In genomic region chr19:45014981-45015402, GRCm38 (mm10) we compare ENCODE assay signal across 8 mouse cellular contexts. TPM values are rescaled to one million over a fixed set of nuclear protein-coding genes. Genes with fewer than 3 reads are reported as not detected.
DNase-seq lines count a peak whose midpoint lies in the region; ATAC-seq and TF ChIP-seq lines count a peak whose summit lies in the region.

No protein-coding gene starts in this region.

- TF ChIP-seq RAD21 in CH12.LX (IDR thresholded peaks at IDR 0.05; ENCODE audit: low read depth, low read length): no peak

- intact Hi-C loops in heart, postnatal 25 days (cut with DNase I): no loop called here

- H3K9me3 ChIP-seq in CH12.LX (replicated peaks; ENCODE audit: low read length): no peaks in the 10 kb centered on the region
- no peaks in the 10 kb centered on the region for H3K9me3 ChIP-seq in forebrain, embryonic 11.5 days (ENCODE audit: control insufficient read depth, low read length)
- H3K9me3 ChIP-seq in limb, embryonic 10.5 days (replicated peaks): no peaks in the 10 kb centered on the region
- no peaks in the 10 kb centered on the region for H3K9me3 ChIP-seq in midbrain, embryonic 10.5 days (replicated peaks)

- dilution Hi-C loops in CH12.LX (cut with MboI; ENCODE audit: extremely low pct_ligation_motif_present, extremely low pct_unique_long_range_greater_than_20kb, low sequenced_read_pairs): no loop called here

- H3K4me2 ChIP-seq in CH12.LX (ENCODE audit: insufficient read depth, low read depth, poor library complexity, severe bottlenecking): peak overlapping the region; percentile 77; the same call in 1 of the 2 replicates
- H3K4me2 ChIP-seq in forebrain, embryonic 11.5 days (ENCODE audit: low read depth, low read length, severe bottlenecking): peak overlapping the region; percentile 90

- ATAC-seq in forebrain, embryonic 11.5 days (replicated peaks; ENCODE audit: low FRiP score): 0 out of 2 replicates have a peak, but pooled peaks have one; percentile 9

- peak overlapping the region; percentile 54 for H3K27ac ChIP-seq in CH12.LX (ENCODE audit: insufficient read depth, low read depth)
- H3K27ac ChIP-seq in forebrain, embryonic 11.5 days (ENCODE audit: low read depth, low read length): 0 out of 2 replicates have a peak overlapping the region, but pooled peaks have one; percentile 25
- peak overlapping the region; percentile 92 for H3K27ac ChIP-seq in limb, embryonic 10.5 days
- peak overlapping the region; percentile 99 for H3K27ac ChIP-seq in midbrain, embryonic 10.5 days (replicated peaks)

- peaks cover 15 to 43% of the 10 kb centered on the region in 2 experiments for H3K4me1 ChIP-seq in CH12.LX (ENCODE audit: control insufficient read depth in 1 of 2, insufficient read depth in 2 of 2)
- peaks cover 25% of the 10 kb centered on the region for H3K4me1 ChIP-seq in forebrain, embryonic 11.5 days (replicated peaks; ENCODE audit: control insufficient read depth, insufficient read depth, low read length)
- H3K4me1 ChIP-seq in limb, embryonic 10.5 days: peaks cover 68% of the 10 kb centered on the region
- peaks cover 64% of the 10 kb centered on the region for H3K4me1 ChIP-seq in midbrain, embryonic 10.5 days

- in situ Hi-C loops in CH12.LX (cut with MboI; ENCODE audit: low pct_ligation_motif_present, low pct_unique_long_range_greater_than_20kb, low sequenced_read_pairs): no loop called here

- H3K36me3 ChIP-seq in CH12.LX (replicated peaks in 1 of 2; ENCODE audit: control insufficient read depth in 1 of 2, insufficient read depth in 1 of 2, low read length in 1 of 2): peaks cover 18 to 33% of the 10 kb centered on the region in 2 experiments
- no peaks in the 10 kb centered on the region; the same call in 1 of the 2 replicates for H3K36me3 ChIP-seq in forebrain, embryonic 11.5 days (ENCODE audit: control insufficient read depth, insufficient read depth, low read length)
- H3K36me3 ChIP-seq in limb, embryonic 10.5 days: peaks cover 30% of the 10 kb centered on the region
- H3K36me3 ChIP-seq in midbrain, embryonic 10.5 days: peaks cover 33% of the 10 kb centered on the region

- TF ChIP-seq CTCF in CH12.LX (conservative IDR thresholded peaks at IDR 0.05 in 1 of 2, IDR thresholded peaks at IDR 0.05 in 1 of 2; ENCODE audit: low read depth in 2 of 2, low read length in 2 of 2): no peak

- H3K79me2 ChIP-seq in CH12.LX (replicated peaks; ENCODE audit: control insufficient read depth, extremely low read depth, insufficient read depth, poor library complexity, severe bottlenecking): peaks cover 5% of the 10 kb centered on the region; the same call in 1 of the 2 replicates

- no peak for TF ChIP-seq POLR2A in CH12.LX (IDR thresholded peaks at IDR 0.05; ENCODE audit: low read depth, low read length)

- TF ChIP-seq EP300 in CH12.LX (IDR thresholded peaks at IDR 0.05; ENCODE audit: low read length): no peak

- no peak for DNase-seq in CH12.LX (ENCODE audit: extremely low read depth)
- DNase-seq in adrenal gland, postnatal 14 days: peak; percentile 80
- peak; percentile 75 for DNase-seq in forebrain, embryonic 11.5 days (ENCODE audit: low spot score)
- peak; percentile 50 for DNase-seq in heart, postnatal 25 days (ENCODE audit: low spot score)
- DNase-seq in limb, embryonic 10.5 days (ENCODE audit: low spot score): peak; percentile 77
- peak; percentile 47 for DNase-seq in midbrain, embryonic 10.5 days (ENCODE audit: low spot score)
- DNase-seq in thymus, postnatal 25 days: peak; percentile 47
- no peak for DNase-seq in layer of hippocampus, postnatal 14 days (ENCODE audit: low spot score in 2 of 2)

- no peak overlapping the region; the same call in 1 of the 2 replicates for H3K9ac ChIP-seq in CH12.LX (ENCODE audit: insufficient read depth, low read depth)
- H3K9ac ChIP-seq in forebrain, embryonic 11.5 days (ENCODE audit: low read length): peak overlapping the region; percentile 57

- 1% methylated on average over 25 of the region's 25 CpGs for WGBS in forebrain, embryonic 11.5 days
- 0% methylated on average over 25 of the region's 25 CpGs for WGBS in limb, embryonic 10.5 days
- WGBS in midbrain, embryonic 10.5 days: under 1% methylated on average over 25 of the region's 25 CpGs

- H3K4me3 ChIP-seq in CH12.LX (replicated peaks in 1 of 3; ENCODE audit: low read depth in 2 of 3, low read length in 2 of 3, poor library complexity in 1 of 3): peak overlapping the region in 1 of 3 experiments; percentile 45
- peak overlapping the region; percentile 42 for H3K4me3 ChIP-seq in forebrain, embryonic 11.5 days (ENCODE audit: low read depth, low read length)
- peak overlapping the region; percentile 76 for H3K4me3 ChIP-seq in limb, embryonic 10.5 days
- H3K4me3 ChIP-seq in midbrain, embryonic 10.5 days: peak overlapping the region; percentile 87

- peaks cover 24% of the 10 kb centered on the region for H3K27me3 ChIP-seq in CH12.LX (replicated peaks)
- H3K27me3 ChIP-seq in forebrain, embryonic 11.5 days (ENCODE audit: control insufficient read depth, insufficient read depth, low read length): no peaks in the 10 kb centered on the region
- no peaks in the 10 kb centered on the region for H3K27me3 ChIP-seq in limb, embryonic 10.5 days (ENCODE audit: low read depth, poor library complexity, severe bottlenecking)
- H3K27me3 ChIP-seq in midbrain, embryonic 10.5 days (ENCODE audit: low read depth, poor library complexity, severe bottlenecking): no peaks in the 10 kb centered on the region

TF ChIP-seq in CH12.LX, 34 proteins besides CTCF, POLR2A, EP300 and RAD21:
- TF ChIP-seq PAX5 (IDR thresholded peaks at IDR 0.05; ENCODE audit: low read length) (no peak), UBTF (IDR thresholded peaks at IDR 0.05; ENCODE audit: low read depth, low read length) (0 out of 2 replicates have a peak, but pooled peaks have one; percentile 17), KAT2A (IDR thresholded peaks at IDR 0.05; ENCODE audit: insufficient replicate concordance, low read length) (no peak)
TF ChIP-seq in CH12.LX: peak in this region for 1.

RNA-seq across cellular contexts. Expression of gene Lzts2, which starts 0.8 kb away (rescaled TPM):
- total RNA-seq in CH12.LX (2012; rRNA removed): 17.5 and 22.1 TPM in 2 replicates
- 0.68 and 0.73 TPM in 2 replicates for total RNA-seq in CH12.LX (2014; rRNA removed)
- 2.2 and 3.1 TPM in 2 replicates for polyA plus RNA-seq in CH12.LX (2012; ENCODE audit: insufficient read length, low read depth)
- 70.4 and 77.4 TPM in 2 replicates for total RNA-seq in adrenal gland, postnatal 14 days (2021)
- 52.7 and 56.9 TPM in 2 replicates for polyA plus RNA-seq in forebrain, embryonic 11.5 days (2014; fragmentation: Nextera tagmentation; extraction: Ambion mirVana)
- total RNA-seq in heart, postnatal 25 days (2021): 10 to 100 TPM; 52.0 to 69.7 TPM
- polyA plus RNA-seq in limb, embryonic 10.5 days (2016; fragmentation: Nextera tagmentation; extraction: Ambion mirVana): 87.5 and 90.8 TPM in 2 replicates
- 55.1 and 58.4 TPM in 2 replicates for polyA plus RNA-seq in midbrain, embryonic 10.5 days (2016; fragmentation: Nextera tagmentation; extraction: Ambion mirVana)
- total RNA-seq in layer of hippocampus, postnatal 14 days (2021): 10 to 100 TPM; 24.0 to 24.6 TPM

RNA-seq across cellular contexts. Expression of gene Mrpl43, which starts 8.8 kb away (rescaled TPM):
- 72.7 and 76.6 TPM in 2 replicates for total RNA-seq in CH12.LX (2012; rRNA removed)
- 63.5 and 72.7 TPM in 2 replicates for total RNA-seq in CH12.LX (2014; rRNA removed)
- 75.1 and 77.9 TPM in 2 replicates for polyA plus RNA-seq in CH12.LX (2012; ENCODE audit: insufficient read length, low read depth)
- 45.6 and 50.0 TPM in 2 replicates for total RNA-seq in adrenal gland, postnatal 14 days (2021)
- polyA plus RNA-seq in forebrain, embryonic 11.5 days (2014; fragmentation: Nextera tagmentation; extraction: Ambion mirVana): 71.4 and 78.1 TPM in 2 replicates
- 10 to 100 TPM; 54.9 to 55.4 TPM for total RNA-seq in heart, postnatal 25 days (2021)
- polyA plus RNA-seq in limb, embryonic 10.5 days (2016; fragmentation: Nextera tagmentation; extraction: Ambion mirVana): 69.8 and 75.3 TPM in 2 replicates
- polyA plus RNA-seq in midbrain, embryonic 10.5 days (2016; fragmentation: Nextera tagmentation; extraction: Ambion mirVana): 71.6 and 72.9 TPM in 2 replicates
- 10 to 100 TPM; 46.2 to 47.5 TPM for total RNA-seq in layer of hippocampus, postnatal 14 days (2021)

RNA-seq across cellular contexts. Expression of gene Twnk, which starts 9.5 kb away (rescaled TPM):
- total RNA-seq in CH12.LX (2012; rRNA removed): 18.9 and 21.9 TPM in 2 replicates
- 12.4 and 14.0 TPM in 2 replicates for total RNA-seq in CH12.LX (2014; rRNA removed)
- 30.1 and 32.4 TPM in 2 replicates for polyA plus RNA-seq in CH12.LX (2012; ENCODE audit: insufficient read length, low read depth)
- total RNA-seq in adrenal gland, postnatal 14 days (2021): 27.5 and 30.7 TPM in 2 replicates
- 18.4 and 19.9 TPM in 2 replicates for polyA plus RNA-seq in forebrain, embryonic 11.5 days (2014; fragmentation: Nextera tagmentation; extraction: Ambion mirVana)
- 10 to 100 TPM; 27.4 to 28.4 TPM for total RNA-seq in heart, postnatal 25 days (2021)
- 39.2 and 45.4 TPM in 2 replicates for polyA plus RNA-seq in limb, embryonic 10.5 days (2016; fragmentation: Nextera tagmentation; extraction: Ambion mirVana)
- 31.4 and 33.6 TPM in 2 replicates for polyA plus RNA-seq in midbrain, embryonic 10.5 days (2016; fragmentation: Nextera tagmentation; extraction: Ambion mirVana)
- total RNA-seq in layer of hippocampus, postnatal 14 days (2021): 10 to 100 TPM; 14.7 to 15.2 TPM

RNA-seq across cellular contexts. Expression of gene Sema4g, which starts 26.1 kb away (rescaled TPM):
- total RNA-seq in CH12.LX (2012; rRNA removed) (0.55 and 1.1 TPM in 2 replicates), CH12.LX (2014; rRNA removed) (0.38 and 0.71 TPM in 2 replicates)
- polyA plus RNA-seq in CH12.LX (2012; ENCODE audit: insufficient read length, low read depth): 8.3 and 8.4 TPM in 2 replicates
- 8.4 and 29.7 TPM in 2 replicates for total RNA-seq in adrenal gland, postnatal 14 days (2021)
- 7.1 and 7.4 TPM in 2 replicates for polyA plus RNA-seq in forebrain, embryonic 11.5 days (2014; fragmentation: Nextera tagmentation; extraction: Ambion mirVana)
- under 1 TPM; 0.26 to 0.39 TPM for total RNA-seq in heart, postnatal 25 days (2021)
- 3.4 and 5.4 TPM in 2 replicates for polyA plus RNA-seq in limb, embryonic 10.5 days (2016; fragmentation: Nextera tagmentation; extraction: Ambion mirVana)
- 3.1 and 5.4 TPM in 2 replicates for polyA plus RNA-seq in midbrain, embryonic 10.5 days (2016; fragmentation: Nextera tagmentation; extraction: Ambion mirVana)
- 10 to 100 TPM; 40.1 to 46.0 TPM for total RNA-seq in layer of hippocampus, postnatal 14 days (2021)

RNA-seq across cellular contexts. Expression of gene Pdzd7, which starts 30.5 kb away (rescaled TPM):
- total RNA-seq in CH12.LX (2012; rRNA removed) (0.04 and 0.17 TPM in 2 replicates), CH12.LX (2014; rRNA removed) (0.12 and 0.20 TPM in 2 replicates)
- polyA plus RNA-seq in CH12.LX (2012; ENCODE audit: insufficient read length, low read depth): 0.15 TPM in 1 of 2 replicates, not detected in the other
- not detected in 2 replicates for total RNA-seq in adrenal gland, postnatal 14 days (2021)
- polyA plus RNA-seq in forebrain, embryonic 11.5 days (2014; fragmentation: Nextera tagmentation; extraction: Ambion mirVana): 0.61 and 0.63 TPM in 2 replicates
- total RNA-seq in heart, postnatal 25 days (2021): under 1 TPM in 1 of 2 experiments, not detected in 1; 0.16 TPM
- polyA plus RNA-seq in limb, embryonic 10.5 days (2016; fragmentation: Nextera tagmentation; extraction: Ambion mirVana): 0.20 and 0.28 TPM in 2 replicates
- polyA plus RNA-seq in midbrain, embryonic 10.5 days (2016; fragmentation: Nextera tagmentation; extraction: Ambion mirVana): 0.19 and 0.34 TPM in 2 replicates
- total RNA-seq in layer of hippocampus, postnatal 14 days (2021): 1 to 10 TPM; 2.1 to 2.3 TPM

Comparison
In these comparisons a context has a peak if more than half of its experiments do, and no peak if none do; other contexts are left out.
1. DNase-seq: peak in adrenal gland, postnatal 14 days (single experiment), forebrain, embryonic 11.5 days (single experiment), heart, postnatal 25 days (single experiment), limb, embryonic 10.5 days (single experiment), midbrain, embryonic 10.5 days (single experiment) and thymus, postnatal 25 days (single experiment); none in CH12.LX (single experiment) and layer of hippocampus, postnatal 14 days (0 of 2).
2. H3K27ac ChIP-seq: peak in every context shown above with its lines; median percentile 99 in midbrain, embryonic 10.5 days; 92 in limb, embryonic 10.5 days; 54 in CH12.LX; 25 in forebrain, embryonic 11.5 days.